Mouse (Mus musculus) heart, embryonic 16.5 days (tissue): ENCODE results near the gene Ccdc32. TPM values are rescaled to one million over a fixed set of nuclear protein-coding genes. Genes with fewer than 3 reads are reported as not detected.
A peak's percentile ranks its signal among the peaks of the same experiment; 100 is the strongest.

ENCODE experiments used
- ATAC-seq: fragments of 200-750 bp; cut with Nextera tagmentation; replicated peaks from 2 replicates; pipeline ENCODE4 v1.8.0; 2017; ENCODE audit warnings: moderate number of reproducible peaks; ENCODE audit not compliant: insufficient read depth, low FRiP score; ENCODE audit errors: extremely low read depth
- H3K27ac ChIP-seq: fragments of 300-500 bp; sonication (generic); 2 replicates; pipeline ENCODE4 v1.5.1; 2014; ENCODE audit warnings: mild to moderate bottlenecking, low read length, control low read depth, moderate library complexity
- H3K27me3 ChIP-seq: fragments of 300-500 bp; sonication (generic); 2 replicates; pipeline ENCODE4 v1.6.1; 2014; ENCODE audit warnings: low read length, mixed read lengths; ENCODE audit not compliant: control insufficient read depth, insufficient read depth
- H3K36me3 ChIP-seq: fragments of 300-500 bp; sonication (generic); 2 replicates; pipeline ENCODE4 v1.6.1; 2014; ENCODE audit not compliant: control insufficient read depth, insufficient read depth
- H3K4me1 ChIP-seq: fragments of 300-500 bp; sonication (generic); 2 replicates; pipeline ENCODE4 v1.6.1; 2014; ENCODE audit warnings: low read length, mixed read lengths; ENCODE audit not compliant: control insufficient read depth, insufficient read depth
- H3K4me2 ChIP-seq: fragments of 300-500 bp; sonication (generic); 2 replicates; pipeline ENCODE4 v1.6.1; 2014; ENCODE audit warnings: low read depth, mild to moderate bottlenecking, control low read depth, low read length
- H3K4me3 ChIP-seq: fragments of 300-500 bp; sonication (generic); 2 replicates; pipeline ENCODE4 v1.5.1; 2014; ENCODE audit warnings: mild to moderate bottlenecking, control low read depth, low read length
- H3K9ac ChIP-seq: fragments of 300-500 bp; sonication (generic); 2 replicates; pipeline ENCODE4 v1.6.1; 2014; ENCODE audit warnings: low read length, control low read depth
- H3K9me3 ChIP-seq: fragments of 300-500 bp; sonication (generic); replicated peaks from 2 replicates; pipeline ENCODE4 v1.6.1; 2016; ENCODE audit warnings: low read length; ENCODE audit not compliant: control insufficient read depth
- WGBS: fragments of 180-500 bp; shearing (Covaris S2); extraction: QIAGEN DNeasy Blood & Tissue Kit; methylation state at CpG from one replicate; pipeline ENCODE4 v1.1.7; 2014; 5-methylcytosine and 5-hydroxymethylcytosine counted together
- polyA plus RNA-seq: library from polyadenylated mRNA; unstranded; fragments of >200 nt; fragmentation: Nextera tagmentation; extraction: Ambion mirVana; gene quantifications from 2 replicates; pipeline ENCODE4 v1.2.1, GENCODE M21; 2015

Ccdc32 gene
- polyA plus RNA-seq, 1 experiment from 2014 or later, result 19.6 TPM

DNA sequence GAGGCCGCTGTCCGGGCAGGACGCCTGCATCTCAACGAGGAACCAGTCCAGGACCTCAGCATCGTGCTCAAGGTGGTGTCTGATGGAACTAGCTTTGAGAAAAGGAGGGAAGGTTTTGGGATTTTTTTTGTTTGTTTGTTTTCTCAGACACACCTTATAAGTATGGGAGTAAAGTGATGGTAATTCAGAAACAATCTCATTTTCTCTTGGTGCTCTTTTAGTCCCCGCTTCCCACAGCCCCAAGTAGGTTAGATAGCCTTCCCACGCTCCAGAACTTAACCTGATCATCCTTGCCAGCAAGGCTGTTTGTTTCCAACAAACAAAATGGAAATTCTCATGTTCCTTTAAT, 6.2 kb upstream of the Ccdc32 start:
- no peak for ATAC-seq
- Histone ChIP-seq H3K4me1 (peaks cover 12% of the 10 kb centered on the region), H3K36me3 (peaks cover 11% of the 10 kb centered on the region; the same call in 1 of the 2 replicates), H3K27ac (peak overlapping the region; percentile 94), H3K9me3 (no peaks in the 10 kb centered on the region), H3K4me2 (peak overlapping the region; percentile 75), H3K4me3 (peak overlapping the region; percentile 99), H3K9ac (peak overlapping the region; percentile 95), H3K27me3 (no peaks in the 10 kb centered on the region)
- 11% methylated on average over 7 of the region's 7 CpGs for WGBS

DNA sequence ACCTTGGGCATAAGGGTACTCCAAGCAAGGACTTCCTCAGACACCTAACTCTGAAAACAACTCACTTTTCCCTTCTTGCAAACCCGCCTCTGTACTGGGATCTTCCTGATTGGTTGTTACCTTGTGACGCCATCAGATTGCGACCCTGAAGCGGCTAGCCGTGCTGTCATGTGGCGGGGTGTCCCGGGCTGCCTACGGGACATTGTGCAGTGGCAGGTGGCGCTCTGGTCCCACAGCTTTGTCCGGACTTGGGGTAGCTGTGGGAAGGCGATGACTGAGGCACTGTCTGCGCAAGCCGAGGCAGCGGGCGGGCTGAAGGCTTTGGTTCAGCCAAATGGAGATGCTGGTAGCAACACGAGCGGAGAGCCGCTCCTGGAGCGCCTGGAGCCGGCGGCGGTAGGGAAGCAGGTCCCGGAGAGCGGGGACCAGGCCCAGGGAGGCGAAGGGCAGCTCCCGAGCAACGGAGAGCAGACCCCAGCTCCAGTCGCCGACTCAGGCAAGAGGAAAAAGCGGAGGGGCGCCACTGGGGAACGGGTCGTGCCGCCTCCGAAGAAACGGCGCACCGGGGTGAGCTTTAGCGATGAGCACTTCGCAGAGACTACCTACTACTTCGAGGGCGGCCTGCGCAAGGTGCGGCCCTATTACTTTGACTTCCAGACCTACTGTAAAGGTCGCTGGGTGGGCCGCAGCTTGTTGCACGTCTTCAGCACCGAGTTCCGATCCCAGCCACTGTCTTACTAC, 5.6 kb upstream of the Ccdc32 start, which contains the start of gene Rpusd2:
Gene Rpusd2, plus strand, starts transcription at position 135 of the 741 bp plus-strand sequence.
- ATAC-seq, result peak; percentile 95
- Histone ChIP-seq H3K4me3 (peak within 1 kb of the TSS; percentile 99), H3K27me3 (no peaks in the 10 kb centered on the region), H3K9ac (peak within 1 kb of the TSS; percentile 95), H3K27ac (peak within 1 kb of the TSS; percentile 94), H3K4me2 (peak within 1 kb of the TSS; percentile 75), H3K4me1 (peaks cover 12% of the 10 kb centered on the region), H3K36me3 (peaks cover 11% of the 10 kb centered on the region; the same call in 1 of the 2 replicates), H3K9me3 (no peaks in the 10 kb centered on the region)
- under 1% methylated on average over 49 of the region's 49 CpGs for WGBS

GRCm38 (mm10) chr2:119032191-119032590, 3.0 kb upstream of the Ccdc32 start:
- H3K9me3 ChIP-seq, result no peaks in the 10 kb centered on the region
- no peak overlapping the region for H3K4me3 ChIP-seq
- no peaks in the 10 kb centered on the region for H3K27me3 ChIP-seq
- no peak for ATAC-seq
- H3K9ac ChIP-seq, result no peak overlapping the region
- 55% methylated on average over 4 of the region's 4 CpGs for WGBS
- H3K27ac ChIP-seq, result no peak overlapping the region
- H3K4me1 ChIP-seq, result peaks cover 24% of the 10 kb centered on the region
- H3K36me3 ChIP-seq, result no peaks in the 10 kb centered on the region
- H3K4me2 ChIP-seq, result no peak overlapping the region

DNA sequence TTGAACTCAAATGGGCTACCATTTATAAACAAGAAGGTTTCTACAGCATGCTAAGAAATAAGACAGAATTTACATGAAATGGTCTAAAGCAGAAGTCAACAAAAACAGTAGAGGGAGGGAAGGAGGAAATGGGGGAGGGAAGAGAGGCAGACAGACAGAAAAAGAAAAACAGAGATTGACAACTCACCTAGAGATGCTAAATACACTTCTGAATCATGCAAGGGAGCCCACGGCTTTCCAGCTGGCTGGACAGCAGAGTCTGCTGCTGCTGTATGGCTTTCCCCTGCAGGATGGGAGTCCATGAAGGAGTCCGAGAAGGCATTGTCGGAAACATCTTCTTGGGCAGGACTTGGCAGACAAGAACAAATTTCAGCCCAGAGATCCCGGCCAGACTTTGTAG, 2.2 kb downstream of the Ccdc32 start:
- 83% methylated on average over 4 of the region's 4 CpGs for WGBS
- Histone ChIP-seq H3K4me1 (peaks cover 11% of the 10 kb centered on the region), H3K27ac (no peak overlapping the region), H3K9ac (no peak overlapping the region), H3K4me2 (no peak overlapping the region), H3K27me3 (no peaks in the 10 kb centered on the region), H3K4me3 (no peak overlapping the region), H3K9me3 (no peaks in the 10 kb centered on the region; the same call in 1 of the 2 replicates), H3K36me3 (peaks cover 17% of the 10 kb centered on the region)
- ATAC-seq, result no peak

DNA sequence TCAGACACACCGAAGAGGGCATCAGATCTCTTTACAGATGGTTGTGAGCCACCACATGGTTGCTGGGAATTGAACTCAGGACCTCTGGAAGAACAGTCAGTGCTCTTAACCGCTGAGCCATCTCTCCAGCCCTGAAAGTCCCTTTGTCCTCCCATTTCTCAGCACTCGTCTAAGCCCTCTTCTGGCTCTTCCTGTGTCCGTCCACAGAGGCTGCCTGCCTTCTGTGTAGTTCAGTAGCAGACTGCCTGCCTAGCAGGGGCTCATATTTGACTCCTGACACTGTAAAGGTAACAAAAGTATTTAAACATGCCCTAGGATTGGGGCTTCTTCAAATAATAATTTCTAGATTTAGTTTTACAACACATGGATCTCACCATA, 4.0 kb downstream of the Ccdc32 start:
- no peak for ATAC-seq
- H3K4me2 ChIP-seq, result no peak overlapping the region
- no peak overlapping the region for H3K9ac ChIP-seq
- H3K27me3 ChIP-seq, result no peaks in the 10 kb centered on the region
- no peak overlapping the region for H3K4me3 ChIP-seq
- no peaks in the 10 kb centered on the region; the same call in 1 of the 2 replicates for H3K9me3 ChIP-seq
- H3K36me3 ChIP-seq, result peaks cover 32% of the 10 kb centered on the region
- H3K27ac ChIP-seq, result no peak overlapping the region
- H3K4me1 ChIP-seq, result peaks cover 11% of the 10 kb centered on the region
- 76% methylated on average over 4 of the region's 4 CpGs for WGBS

DNA sequence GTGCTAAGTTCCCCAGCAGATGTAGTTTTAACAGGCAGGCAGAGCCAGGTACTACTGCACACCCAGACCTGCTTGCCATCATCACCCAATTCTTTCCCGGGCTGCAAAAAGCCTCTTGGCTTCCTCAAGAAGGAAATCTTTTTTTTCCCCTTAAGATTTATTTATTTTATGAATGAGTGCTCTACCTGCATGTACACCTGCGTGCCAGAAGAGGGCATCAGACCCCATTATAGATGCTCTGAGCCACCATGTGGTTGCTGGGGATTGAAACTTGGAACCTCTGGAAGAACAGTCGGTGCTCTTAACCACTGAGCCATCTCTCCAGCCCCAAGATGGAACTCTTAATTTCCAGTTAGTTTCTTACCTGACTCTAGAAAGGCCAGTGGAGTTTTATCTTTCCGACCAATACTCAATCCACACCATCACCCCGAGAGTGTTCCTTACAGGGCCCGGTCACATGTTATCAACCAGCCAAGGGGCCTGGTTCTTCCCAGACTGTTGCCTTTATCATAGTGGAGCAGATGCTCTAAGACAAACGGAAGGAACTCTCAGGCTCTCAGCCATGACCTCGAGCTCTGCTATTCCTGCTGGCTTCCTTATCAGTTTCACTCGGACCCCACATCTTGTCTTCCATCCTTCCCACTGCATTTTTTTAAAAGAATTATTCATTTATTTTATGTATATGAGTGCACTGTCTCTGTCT, 4.5 kb downstream of the Ccdc32 start:
- H3K27me3 ChIP-seq, result no peaks in the 10 kb centered on the region
- H3K9me3 ChIP-seq, result no peaks in the 10 kb centered on the region; the same call in 1 of the 2 replicates
- H3K27ac ChIP-seq, result no peak overlapping the region
- ATAC-seq, result no peak
- H3K4me2 ChIP-seq, result no peak overlapping the region
- H3K36me3 ChIP-seq, result peaks cover 36% of the 10 kb centered on the region
- H3K4me1 ChIP-seq, result peaks cover 11% of the 10 kb centered on the region
- 61% methylated on average over 9 of the region's 9 CpGs for WGBS
- H3K4me3 ChIP-seq, result no peak overlapping the region
- H3K9ac ChIP-seq, result no peak overlapping the region

GRCm38 (mm10) chr2:119023154-119023660, 6.0 kb downstream of the Ccdc32 start:
- Histone ChIP-seq H3K4me1 (peaks cover 8% of the 10 kb centered on the region; the same call in 1 of the 2 replicates), H3K27ac (no peak overlapping the region), H3K27me3 (no peaks in the 10 kb centered on the region), H3K36me3 (peaks cover 41% of the 10 kb centered on the region), H3K4me3 (no peak overlapping the region), H3K4me2 (no peak overlapping the region), H3K9ac (no peak overlapping the region), H3K9me3 (no peaks in the 10 kb centered on the region; the same call in 1 of the 2 replicates)
- 88% methylated on average over 6 of the region's 6 CpGs for WGBS
- ATAC-seq, result no peak

DNA sequence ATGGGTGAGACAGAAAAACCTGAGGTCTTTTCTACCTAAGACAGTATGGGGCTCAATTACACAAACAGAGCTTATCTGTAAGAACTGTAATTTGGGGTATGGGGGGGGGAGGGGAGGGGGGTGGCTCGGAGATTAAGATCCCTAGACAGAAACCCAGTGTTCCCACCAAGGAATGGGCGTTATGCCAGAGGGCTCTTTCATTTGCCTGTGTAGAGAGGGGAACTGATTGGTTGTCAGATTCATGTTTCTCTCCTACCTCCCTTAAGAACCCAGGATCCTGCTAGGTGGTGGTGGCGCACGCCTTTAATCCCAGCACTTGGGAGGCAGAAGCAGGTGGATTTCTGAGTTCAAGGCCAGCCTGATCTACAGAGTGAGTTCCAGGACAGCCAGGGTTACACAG, 9.7 kb downstream of the Ccdc32 start:
- H3K9ac ChIP-seq, result no peak overlapping the region
- H3K4me3 ChIP-seq, result no peak overlapping the region
- peaks cover 15% of the 10 kb centered on the region for H3K4me1 ChIP-seq
- H3K27me3 ChIP-seq, result no peaks in the 10 kb centered on the region
- peaks cover 41% of the 10 kb centered on the region for H3K36me3 ChIP-seq
- peaks cover 3% of the 10 kb centered on the region; the same call in 1 of the 2 replicates for H3K9me3 ChIP-seq
- WGBS, result 59% methylated on average over 4 of the region's 4 CpGs
- ATAC-seq, result no peak
- no peak overlapping the region for H3K27ac ChIP-seq
- no peak overlapping the region for H3K4me2 ChIP-seq

- H3K4me1 ChIP-seq, result peaks cover 15% of the 10 kb centered on the region
- H3K4me3 ChIP-seq, result no peak overlapping the region
- WGBS, result 24% methylated on average over 5 of the region's 5 CpGs
- ATAC-seq, result no peak
- H3K27ac ChIP-seq, result peak overlapping the region; percentile 5
- peaks cover 3% of the 10 kb centered on the region; the same call in 1 of the 2 replicates for H3K9me3 ChIP-seq
- H3K27me3 ChIP-seq, result no peaks in the 10 kb centered on the region
- H3K9ac ChIP-seq, result no peak overlapping the region
- peaks cover 41% of the 10 kb centered on the region for H3K36me3 ChIP-seq
- no peak overlapping the region for H3K4me2 ChIP-seq
Observed at GRCm38 (mm10) chr2:119019131-119019530, 10.1 kb downstream of the Ccdc32 start.
